Mouse (Mus musculus) erythroblast, embryonic 14.5 days (primary cell): ENCODE measurements around the gene Abcc9.

Experiments
- GATA1 ChIP-seq: IDR thresholded peaks from 2 replicates; pipeline ENCODE4 v1.6.1; 2012; ENCODE audit warnings: low read length, inconsistent platforms, mixed read lengths
- TAL1 ChIP-seq: IDR thresholded peaks from 3 replicates; pipeline ENCODE4 v1.6.1; 2012; ENCODE audit warnings: low read length, inconsistent platforms, mixed read lengths

GRCm38 (mm10) chr6:142746765-142747164 lies 44.6 kb upstream of the Abcc9 start:
- TF ChIP-seq GATA1 (no peak), TAL1 (no peak)
